Mouse (Mus musculus): ENCODE results near the gene Gm4131.

- no peak for TF ChIP-seq MYOG (IDR thresholded peaks at IDR 0.05; ENCODE audit: control insufficient read depth in 1 of 3, insufficient read depth in 1 of 3, insufficient read length in 2 of 3, low read depth in 2 of 3)
- TF ChIP-seq POLR2A (IDR thresholded peaks at IDR 0.05; ENCODE audit: insufficient read length, low read depth): no peak
- TF ChIP-seq POLR2AphosphoS2 (IDR thresholded peaks at IDR 0.05; ENCODE audit: insufficient read length, low read depth): no peak
- no peak for TF ChIP-seq E2F4 (IDR thresholded peaks at IDR 0.05; ENCODE audit: insufficient read depth)
- no peak for TF ChIP-seq USF1 (IDR thresholded peaks at IDR 0.05; ENCODE audit: low read depth)
- TF ChIP-seq MAX (IDR thresholded peaks at IDR 0.05; ENCODE audit: low read depth): no peak
- TF ChIP-seq TCF12 (IDR thresholded peaks at IDR 0.05; ENCODE audit: insufficient read depth, poor library complexity, severe bottlenecking): no peak
- TF ChIP-seq MYOD1 (IDR thresholded peaks at IDR 0.05; ENCODE audit: control insufficient read depth in 1 of 3, insufficient read length in 2 of 3, low read depth in 2 of 3): no peak
- no peak for TF ChIP-seq CEBPB (IDR thresholded peaks at IDR 0.05; ENCODE audit: insufficient read depth, poor library complexity, severe bottlenecking)
- TF ChIP-seq TCF3 (IDR thresholded peaks at IDR 0.05; ENCODE audit: insufficient read length, low read depth): no peak
These were observed 150.0 kb downstream of the Gm4131 start for GRCm38 (mm10) chr14:62416742-62417134.

Measured in myocyte (in vitro differentiated cells).